9 mouse cellular contexts compared by ENCODE assay signal in the genomic region with DNA sequence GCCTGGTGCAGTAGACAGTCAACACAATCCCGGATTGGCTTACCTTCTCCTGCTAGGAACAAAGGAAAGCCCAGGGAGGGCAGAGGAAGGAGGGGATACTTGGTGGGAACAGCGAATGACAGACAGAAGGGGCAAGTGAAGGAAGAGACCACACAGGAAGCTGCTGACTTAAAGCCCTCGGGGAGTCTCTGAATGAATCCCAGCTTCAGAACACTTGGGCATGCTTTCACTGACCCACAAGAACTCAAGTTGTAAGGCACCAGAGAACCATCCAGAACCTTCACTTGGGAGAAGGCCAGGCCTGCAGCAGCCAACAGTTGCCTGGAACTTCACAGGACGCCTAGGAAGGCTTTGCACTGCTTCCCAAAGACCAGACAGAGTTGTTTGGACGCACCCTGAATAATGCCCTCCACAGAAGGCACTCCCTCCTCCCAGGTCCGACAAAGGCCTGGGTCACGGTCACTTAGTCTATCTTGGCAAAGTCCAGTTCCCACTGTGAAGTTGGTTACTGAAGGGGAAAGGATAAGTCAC.
DNase-seq lines count a peak whose midpoint lies in the region; ATAC-seq lines count a peak whose summit lies in the region.
"Had no signal": no experiment of that assay in that cellular context is flagged by ENCODE, and none has a peak within 500 bp of the region (broad histone marks: within the 10 kb centered on the region; RNA-seq: fewer than 3 reads in every experiment).

No protein-coding gene starts in this region.

- H3K4me1 ChIP-seq in midbrain, embryonic 11.5 days (ENCODE audit: control insufficient read depth, insufficient read depth, low read length): peaks cover 32% of the 10 kb centered on the region
- H3K4me1 ChIP-seq in midbrain, embryonic 15.5 days: peaks cover 23% of the 10 kb centered on the region
- H3K4me1 ChIP-seq in kidney, embryonic 14.5 days (ENCODE audit: control insufficient read depth, insufficient read depth, low read length): peaks cover 47% of the 10 kb centered on the region
- peaks cover 49% of the 10 kb centered on the region for H3K4me1 ChIP-seq in neural tube, embryonic 13.5 days (replicated peaks)

- ATAC-seq in midbrain, embryonic 11.5 days (ENCODE audit: low FRiP score): peak; percentile 64
- no peak for ATAC-seq in midbrain, embryonic 15.5 days (replicated peaks)
- no peak for ATAC-seq in kidney, embryonic 14.5 days (ENCODE audit: low FRiP score, low TSS enrichment)
- 0 out of 2 replicates have a peak, but pooled peaks have one; percentile 13 for ATAC-seq in neural tube, embryonic 13.5 days (ENCODE audit: low read depth)

- 6% methylated on average over 7 of the region's 7 CpGs for WGBS in midbrain, embryonic 11.5 days
- 11% methylated on average over 7 of the region's 7 CpGs for WGBS in midbrain, embryonic 15.5 days
- WGBS in kidney, embryonic 14.5 days: 31% methylated on average over 7 of the region's 7 CpGs
- 11% methylated on average over 7 of the region's 7 CpGs for WGBS in neural tube, embryonic 13.5 days

- no peak overlapping the region for H3K4me3 ChIP-seq in midbrain, embryonic 11.5 days (ENCODE audit: low read depth, low read length)
- H3K4me3 ChIP-seq in midbrain, embryonic 15.5 days: no peak overlapping the region
- no peak overlapping the region for H3K4me3 ChIP-seq in kidney, embryonic 14.5 days (ENCODE audit: low read length)
- no peak overlapping the region for H3K4me3 ChIP-seq in neural tube, embryonic 13.5 days

- H3K9me3 ChIP-seq in midbrain, embryonic 11.5 days (ENCODE audit: control insufficient read depth, low read length): no peaks in the 10 kb centered on the region
- H3K9me3 ChIP-seq in midbrain, embryonic 15.5 days: no peaks in the 10 kb centered on the region
- no peaks in the 10 kb centered on the region for H3K9me3 ChIP-seq in kidney, embryonic 14.5 days (ENCODE audit: control insufficient read depth, low read length)
- H3K9me3 ChIP-seq in neural tube, embryonic 13.5 days: no peaks in the 10 kb centered on the region

- no peaks in the 10 kb centered on the region for H3K36me3 ChIP-seq in midbrain, embryonic 11.5 days (ENCODE audit: control insufficient read depth, insufficient read depth, low read length)
- H3K36me3 ChIP-seq in midbrain, embryonic 15.5 days (replicated peaks): no peaks in the 10 kb centered on the region
- no peaks in the 10 kb centered on the region for H3K36me3 ChIP-seq in kidney, embryonic 14.5 days (ENCODE audit: control insufficient read depth, insufficient read depth, low read length)
- no peaks in the 10 kb centered on the region for H3K36me3 ChIP-seq in neural tube, embryonic 13.5 days

- H3K4me2 ChIP-seq in midbrain, embryonic 11.5 days: no peak overlapping the region
- H3K4me2 ChIP-seq in midbrain, embryonic 15.5 days: no peak overlapping the region
- no peak overlapping the region for H3K4me2 ChIP-seq in kidney, embryonic 14.5 days (replicated peaks; ENCODE audit: low read depth, low read length)
- no peak overlapping the region for H3K4me2 ChIP-seq in neural tube, embryonic 13.5 days

- DNase-seq in embryo, embryonic 10 days (ENCODE audit: low spot score): peak; percentile 60
- DNase-seq in embryo, embryonic 11 days: no peak
- DNase-seq in midbrain, embryonic 11.5 days (ENCODE audit: low spot score, missing footprints): peak; percentile 89
- no peak for DNase-seq in gastrocnemius, adult 8-10 months (ENCODE audit: low spot score in 2 of 2)
- no peak for DNase-seq in layer of hippocampus, adult 9-10 months (ENCODE audit: low spot score)

- no peak overlapping the region for H3K27ac ChIP-seq in midbrain, embryonic 11.5 days (ENCODE audit: low read depth, low read length)
- H3K27ac ChIP-seq in midbrain, embryonic 15.5 days: no peak overlapping the region
- H3K27ac ChIP-seq in kidney, embryonic 14.5 days (ENCODE audit: low read depth, low read length): peak overlapping the region; percentile 30; the same call in 1 of the 2 replicates
- no peak overlapping the region for H3K27ac ChIP-seq in neural tube, embryonic 13.5 days (replicated peaks)
- H3K27ac ChIP-seq: macrophage had no signal

- H3K27me3 ChIP-seq in midbrain, embryonic 11.5 days (ENCODE audit: control insufficient read depth, insufficient read depth, low read length): peaks cover 24% of the 10 kb centered on the region
- H3K27me3 ChIP-seq in midbrain, embryonic 15.5 days (replicated peaks): 0 out of 2 replicates have a peak, but pooled peaks cover 6% of the 10 kb centered on the region
- H3K27me3 ChIP-seq in kidney, embryonic 14.5 days (ENCODE audit: control insufficient read depth, insufficient read depth, low read length): no peaks in the 10 kb centered on the region
- H3K27me3 ChIP-seq in neural tube, embryonic 13.5 days: no peaks in the 10 kb centered on the region

- H3K9ac ChIP-seq in midbrain, embryonic 11.5 days (ENCODE audit: low read length): no peak overlapping the region
- H3K9ac ChIP-seq in midbrain, embryonic 15.5 days: no peak overlapping the region
- no peak overlapping the region for H3K9ac ChIP-seq in kidney, embryonic 14.5 days (ENCODE audit: low read depth, low read length)
- H3K9ac ChIP-seq in neural tube, embryonic 13.5 days: no peak overlapping the region

Comparison
In these comparisons a context has a peak if more than half of its experiments do, and no peak if none do; other contexts are left out.
1. DNase-seq: peak in embryo, embryonic 10 days (single experiment) and midbrain, embryonic 11.5 days (single experiment); none in embryo, embryonic 11 days (single experiment), gastrocnemius, adult 8-10 months (0 of 2) and layer of hippocampus, adult 9-10 months (single experiment).
2. ATAC-seq: peak in midbrain, embryonic 11.5 days (single experiment) and neural tube, embryonic 13.5 days (single experiment); none in midbrain, embryonic 15.5 days (single experiment) and kidney, embryonic 14.5 days (single experiment).